Mouse (Mus musculus) C2C12 (cell line): ENCODE measurements around the gene Il12b. TPM values are rescaled to one million over a fixed set of nuclear protein-coding genes. Genes with fewer than 3 reads are reported as not detected.

Source experiments
- H3K27me3 ChIP-seq: one replicate; pipeline ENCODE4 v1.6.1; 2011; ENCODE audit not compliant: control insufficient read depth, insufficient read depth, insufficient read length
- H3K36me3 ChIP-seq: one replicate; pipeline ENCODE4 v1.6.1; 2011; ENCODE audit not compliant: control insufficient read depth, insufficient read depth
- H3K4me3 ChIP-seq: one replicate; pipeline ENCODE4 v1.5.1; 2011; ENCODE audit warnings: mild to moderate bottlenecking, control low read depth; ENCODE audit not compliant: poor library complexity, insufficient read depth, severe bottlenecking
- H3K79me2 ChIP-seq: one replicate; pipeline ENCODE4 v1.6.1; 2011; ENCODE audit not compliant: control insufficient read depth, insufficient read depth
- H3K79me3 ChIP-seq: one replicate; pipeline ENCODE4 v1.6.1; 2011; ENCODE audit warnings: low read depth, control low read depth
- H3ac ChIP-seq: one replicate; pipeline ENCODE3; 2011; ENCODE audit warnings: low read depth; ENCODE audit not compliant: control insufficient read depth, insufficient read length
- CEBPB ChIP-seq: IDR thresholded peaks from one replicate; pipeline ENCODE4 v1.6.1; 2011; ENCODE audit warnings: low read depth, mild to moderate bottlenecking, control low read depth, moderate library complexity
- CTCF ChIP-seq: IDR thresholded peaks from one replicate; pipeline ENCODE4 v1.5.1; 2011; ENCODE audit not compliant: control insufficient read depth, insufficient read depth, insufficient read length
- FOSL1 ChIP-seq: IDR thresholded peaks from one replicate; pipeline ENCODE4 v1.8.0; 2011; ENCODE audit warnings: mild to moderate bottlenecking, low read length; ENCODE audit not compliant: poor library complexity, insufficient read depth, severe bottlenecking
- MAX ChIP-seq: IDR thresholded peaks from one replicate; pipeline ENCODE4 v1.6.1; 2011; ENCODE audit warnings: mild to moderate bottlenecking, control low read depth
- MYOD1 ChIP-seq: IDR thresholded peaks from one replicate; pipeline ENCODE4 v1.6.1; 2011; ENCODE audit warnings: low read depth; ENCODE audit not compliant: control insufficient read depth, insufficient read length
- MYOG ChIP-seq: IDR thresholded peaks from one replicate; pipeline ENCODE4 v1.6.1; 2011; ENCODE audit not compliant: control insufficient read depth, insufficient read length; ENCODE audit errors: extremely low read depth
- USF1 ChIP-seq: IDR thresholded peaks from one replicate; pipeline ENCODE4 v1.6.1; 2011; ENCODE audit warnings: low read depth, mild to moderate bottlenecking, control low read depth, moderate library complexity
- polyA plus RNA-seq: library from polyadenylated mRNA; unstranded; fragments of >200 nt; fragmentation: generic; extraction: Trizol; gene quantifications from one replicate; pipeline ENCODE4 v1.2.1, GENCODE M21; 2012; ENCODE audit warnings: missing spikeins

Il12b gene
- polyA plus RNA-seq, 1 experiment, result not detected

DNA sequence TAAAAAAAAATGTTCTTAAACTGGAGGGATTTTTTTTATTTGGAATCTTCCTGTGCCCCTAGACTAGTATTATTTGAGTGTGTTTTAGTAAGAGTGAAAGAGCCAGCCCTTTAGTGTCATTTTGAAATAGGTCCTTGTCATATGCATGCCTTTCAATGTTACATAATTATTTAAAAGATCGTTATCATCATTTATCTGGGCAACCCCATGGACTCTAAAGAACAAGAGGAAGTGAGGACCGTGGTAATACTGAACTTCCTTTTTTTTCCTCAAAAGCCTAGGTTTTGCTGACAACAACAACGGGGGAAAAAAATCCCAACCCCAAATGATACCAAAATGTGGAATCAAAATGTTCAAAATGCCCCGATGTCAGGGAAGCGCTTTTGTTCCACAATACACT is 22.0 kb upstream of the Il12b start:
- TF ChIP-seq MYOD1 (no peak), FOSL1 (no peak), CEBPB (no peak), MYOG (no peak), CTCF (no peak), USF1 (no peak), MAX (no peak)
- Histone ChIP-seq H3K36me3 (no peaks in the 10 kb centered on the region), H3K4me3 (no peak overlapping the region), H3K79me2 (no peaks in the 10 kb centered on the region), H3K27me3 (peaks cover 7% of the 10 kb centered on the region), H3K79me3 (no peaks in the 10 kb centered on the region), H3ac (no peak overlapping the region)

DNA sequence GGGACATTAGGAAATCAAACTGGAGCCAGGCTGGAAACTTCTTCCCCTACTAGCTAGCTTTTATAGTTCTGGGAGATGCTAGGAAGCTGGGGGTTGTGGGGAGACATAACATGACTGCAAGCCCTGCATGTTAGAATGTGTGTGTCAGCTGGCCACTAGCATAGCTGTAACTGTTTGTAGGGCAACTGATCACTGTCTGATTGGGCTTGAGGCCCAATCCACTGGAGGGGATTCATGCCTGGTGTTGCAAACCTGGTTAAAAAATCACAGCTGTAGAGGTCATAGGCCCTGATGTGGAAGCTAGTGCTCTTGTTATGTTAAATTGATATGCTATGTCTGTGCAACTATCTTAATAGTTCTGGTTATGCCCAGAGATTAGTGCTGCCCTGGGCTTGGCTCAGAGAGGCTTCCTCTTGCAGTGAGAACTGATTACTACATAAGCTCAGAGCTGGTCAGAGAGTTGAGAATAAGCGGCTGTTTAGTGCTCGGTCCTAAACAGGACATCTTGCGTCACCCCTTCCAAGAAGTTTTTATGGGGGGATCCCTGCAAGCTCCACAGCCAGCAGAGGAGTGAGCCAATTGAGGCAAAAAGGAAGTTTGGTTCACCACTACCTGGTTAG is 19.3 kb upstream of the Il12b start:
- no peak overlapping the region for H3K4me3 ChIP-seq
- peaks cover 7% of the 10 kb centered on the region for H3K27me3 ChIP-seq
- H3K36me3 ChIP-seq, result no peaks in the 10 kb centered on the region
- no peak overlapping the region for H3ac ChIP-seq
- no peaks in the 10 kb centered on the region for H3K79me3 ChIP-seq
- TF ChIP-seq CEBPB, result no peak
- TF ChIP-seq MYOG, result no peak
- TF ChIP-seq USF1, result no peak
- TF ChIP-seq MYOD1, result no peak
- no peak for TF ChIP-seq FOSL1
- no peak for TF ChIP-seq MAX
- no peak for TF ChIP-seq CTCF
- H3K79me2 ChIP-seq, result no peaks in the 10 kb centered on the region

DNA sequence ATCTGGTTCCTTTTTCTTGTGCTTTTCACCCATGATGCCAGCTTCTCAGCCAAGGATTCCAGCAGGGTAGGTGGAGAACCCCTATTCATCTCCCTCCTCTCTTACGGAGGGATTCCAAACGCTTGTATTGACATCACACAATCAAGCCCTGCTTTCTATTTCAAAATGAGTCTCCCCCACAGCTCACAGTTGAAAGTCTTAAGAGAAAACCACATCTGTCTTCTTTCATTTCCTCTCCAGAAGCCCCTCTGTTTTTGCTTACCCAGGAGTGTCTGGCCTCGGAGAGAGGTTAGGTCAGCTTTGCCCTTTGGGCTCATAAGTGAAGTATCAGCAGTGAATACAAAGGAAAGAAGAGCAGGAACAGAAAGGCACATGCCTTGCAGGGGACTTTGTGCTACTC is 17.7 kb upstream of the Il12b start:
- TF ChIP-seq CTCF (no peak), FOSL1 (no peak), USF1 (no peak), MYOD1 (no peak), MAX (no peak), MYOG (no peak), CEBPB (no peak)
- no peaks in the 10 kb centered on the region for H3K79me2 ChIP-seq
- H3K36me3 ChIP-seq, result no peaks in the 10 kb centered on the region

DNA sequence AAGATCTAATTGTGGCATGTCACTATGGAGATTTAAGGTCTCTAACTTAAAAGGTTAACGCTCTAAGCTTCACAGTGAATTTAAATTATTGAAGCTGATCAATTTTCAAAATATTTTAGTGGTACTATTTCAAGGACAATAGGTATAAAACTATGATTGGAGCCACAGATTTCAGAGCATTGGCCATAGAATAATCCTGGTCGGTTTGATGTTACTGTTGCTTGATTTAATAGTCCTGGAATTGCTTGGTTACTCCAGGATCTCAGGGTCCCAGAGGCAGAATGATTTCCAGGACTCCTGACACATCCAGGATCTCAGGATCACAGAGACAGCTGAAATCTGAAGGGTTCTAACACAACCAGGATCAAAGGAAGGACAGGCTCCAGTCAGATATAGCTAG is 12.8 kb upstream of the Il12b start:
- Histone ChIP-seq H3K79me2 (no peaks in the 10 kb centered on the region), H3K79me3 (no peaks in the 10 kb centered on the region)
- no peak for TF ChIP-seq MYOG
- no peak for TF ChIP-seq MAX
- TF ChIP-seq FOSL1, result no peak

More for the DNA sequence above, 17.7 kb upstream of the Il12b start:
- Histone ChIP-seq H3K27me3 (peaks cover 7% of the 10 kb centered on the region), H3K79me3 (no peaks in the 10 kb centered on the region), H3ac (no peak overlapping the region), H3K4me3 (no peak overlapping the region)

DNA sequence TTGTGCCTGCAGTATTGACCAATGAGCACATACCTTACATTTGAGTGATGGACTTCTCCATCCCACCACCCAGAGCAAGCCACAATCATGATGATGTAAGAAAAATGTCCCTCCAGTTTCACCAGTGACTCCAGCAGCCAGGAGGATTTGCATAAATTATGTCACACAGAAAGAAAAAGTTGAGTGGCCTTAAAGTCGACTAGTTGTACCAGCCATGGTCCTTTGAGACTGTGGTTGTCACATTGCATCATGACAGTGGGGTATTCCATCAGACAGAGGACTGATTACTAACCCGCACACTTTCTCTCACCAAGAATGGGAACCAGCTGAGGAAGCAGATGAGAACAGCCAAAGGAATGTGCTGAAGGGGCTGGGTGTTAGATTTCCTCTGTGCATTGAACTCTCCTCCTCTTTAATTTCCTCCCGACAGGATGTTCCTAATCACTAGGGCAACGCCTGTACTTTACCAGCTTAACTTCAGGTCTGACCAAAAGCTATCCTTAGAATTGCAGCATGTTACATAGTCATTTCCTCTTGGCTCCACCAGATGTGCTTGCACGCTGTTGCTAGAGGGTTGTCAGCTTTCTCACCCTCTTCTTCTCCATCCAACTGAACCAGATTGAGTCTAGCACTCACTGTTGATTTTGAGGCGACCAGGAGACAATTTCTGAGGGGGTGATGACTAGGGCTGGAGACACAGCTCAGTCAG is 9.7 kb upstream of the Il12b start:
- Histone ChIP-seq H3K79me2 (no peaks in the 10 kb centered on the region), H3K79me3 (no peaks in the 10 kb centered on the region), H3K36me3 (no peaks in the 10 kb centered on the region), H3K27me3 (no peaks in the 10 kb centered on the region), H3ac (no peak overlapping the region), H3K4me3 (no peak overlapping the region)
- TF ChIP-seq CEBPB, result peak; percentile 46
- no peak for TF ChIP-seq CTCF

More for the DNA sequence above, 12.8 kb upstream of the Il12b start:
- Histone ChIP-seq H3K36me3 (no peaks in the 10 kb centered on the region), H3K27me3 (no peaks in the 10 kb centered on the region), H3K4me3 (no peak overlapping the region), H3ac (no peak overlapping the region)

DNA sequence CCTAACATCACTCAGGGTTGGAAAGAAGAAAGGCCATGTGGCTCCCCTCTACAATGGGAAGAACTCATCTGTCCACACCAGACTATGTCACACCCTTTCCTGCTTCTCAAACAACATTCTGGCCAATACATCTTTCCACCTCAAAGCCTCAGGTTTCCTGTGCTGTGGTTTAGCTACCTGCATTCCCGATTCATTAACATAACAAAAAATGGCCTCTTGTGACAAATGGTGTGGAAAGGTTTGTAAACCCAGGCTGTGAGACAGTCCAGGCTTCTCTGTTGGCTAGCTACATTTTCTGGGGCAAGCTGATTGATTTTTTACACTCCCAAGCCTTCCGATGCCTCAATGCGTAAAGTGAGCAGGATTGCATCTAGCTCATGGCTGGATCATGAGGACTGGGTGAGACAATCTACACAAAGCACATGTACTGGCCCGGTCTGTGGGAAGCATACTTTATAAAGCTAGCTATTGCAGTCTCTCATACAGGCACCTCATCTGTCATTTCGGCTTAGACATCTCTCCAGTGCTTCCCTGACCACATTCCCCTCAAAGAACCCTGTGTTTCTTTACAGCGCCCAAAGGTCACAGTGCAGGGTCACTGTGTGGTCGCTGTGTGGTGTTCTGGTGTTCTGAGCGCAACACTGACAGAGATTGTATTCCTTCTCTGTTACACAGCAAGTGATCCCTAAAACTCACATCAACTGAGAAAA is 6.6 kb upstream of the Il12b start:
- Histone ChIP-seq H3K27me3 (no peaks in the 10 kb centered on the region), H3K79me2 (no peaks in the 10 kb centered on the region), H3K4me3 (no peak overlapping the region), H3K36me3 (no peaks in the 10 kb centered on the region), H3K79me3 (no peaks in the 10 kb centered on the region), H3ac (no peak overlapping the region)
- no peak for TF ChIP-seq MYOD1
- TF ChIP-seq MYOG, result no peak
- no peak for TF ChIP-seq CTCF
- no peak for TF ChIP-seq CEBPB
- no peak for TF ChIP-seq USF1
- no peak for TF ChIP-seq FOSL1
- TF ChIP-seq MAX, result no peak
